Mouse (Mus musculus) cerebellum, adult 2 months (tissue): ENCODE data around the gene Osbp2. TPM values are rescaled to one million over a fixed set of nuclear protein-coding genes. Genes with fewer than 3 reads are reported as not detected.

Experiments used
- DNase-seq, 2 experiments: peaks; one replicate each; pipeline ENCODE4 v3.0.0; 2021
- H3K27ac ChIP-seq: fragments of 200-500 bp; 2 replicates; pipeline ENCODE4 v1.5.1; 2012; ENCODE audit warnings: low read length, control low read depth, inconsistent platforms; ENCODE audit not compliant: insufficient read depth
- H3K27me3 ChIP-seq: fragments of 200-500 bp; 2 replicates; pipeline ENCODE4 v1.6.1; 2012; ENCODE audit warnings: inconsistent platforms, mild to moderate bottlenecking, low read length, moderate library complexity; ENCODE audit not compliant: control insufficient read depth, insufficient read depth
- H3K4me1 ChIP-seq: fragments of 200-500 bp; 2 replicates; pipeline ENCODE4 v1.6.1; 2011; ENCODE audit warnings: low read length; ENCODE audit not compliant: control insufficient read depth, insufficient read depth
- H3K4me3 ChIP-seq: fragments of 200-500 bp; replicated peaks from 2 replicates; pipeline ENCODE3; 2011; ENCODE audit warnings: mild to moderate bottlenecking, low read depth, low read length, control low read depth; ENCODE audit not compliant: insufficient read depth
- CTCF ChIP-seq: fragments of 200-500 bp; IDR thresholded peaks from 2 replicates; pipeline ENCODE4 v1.5.1; 2011; ENCODE audit warnings: low read depth, mild to moderate bottlenecking, control low read depth, low read length, moderate library complexity, borderline replicate concordance; ENCODE audit not compliant: insufficient read depth
- POLR2A ChIP-seq: fragments of 200-500 bp; IDR thresholded peaks from 2 replicates; pipeline ENCODE4 v1.6.1; 2011; ENCODE audit warnings: low read length, control low read depth, borderline replicate concordance; ENCODE audit not compliant: insufficient read depth
- WGBS: fragments of 180-500 bp; shearing (Covaris S2); methylation state at CpG from one replicate; pipeline ENCODE4 v1.1.7; 2018; 5-methylcytosine and 5-hydroxymethylcytosine counted together
- polyA plus RNA-seq: library from polyadenylated mRNA; depleted of rRNA; stranded (reverse); fragments of >200 nt; gene quantifications from 2 replicates; pipeline ENCODE4 v1.2.3, GENCODE M21; 2012

The Osbp2 gene
- polyA plus RNA-seq, 1 experiment: 71.3 TPM

- Histone ChIP-seq H3K27me3 (no peaks in the 10 kb centered on the region), H3K4me3 (peak overlapping the region; percentile 15), H3K27ac (no peak overlapping the region), H3K4me1 (peaks cover 32% of the 10 kb centered on the region)
- no peak for TF ChIP-seq CTCF
- WGBS: 63% methylated on average over 4 of the region's 4 CpGs
- peak in 1 of 2 experiments; percentile 9 for DNase-seq
Measured at GRCm38 (mm10) chr11:3859778-3860177, 3.9 kb downstream of the Osbp2 start.

- Histone ChIP-seq H3K27ac (peak overlapping the region; percentile 41; the same call in 1 of the 2 replicates), H3K4me1 (peaks cover 46% of the 10 kb centered on the region), H3K4me3 (no peak overlapping the region), H3K27me3 (no peaks in the 10 kb centered on the region)
- TF ChIP-seq POLR2A: no peak
- TF ChIP-seq CTCF: no peak
- WGBS: 43% methylated on average over 5 of the region's 5 CpGs
- peak; percentile 23 to 27 for DNase-seq
Measured at GRCm38 (mm10) chr11:3857902-3858301, 5.8 kb downstream of the Osbp2 start.

GRCm38 (mm10) chr11:3855846-3856245 lies 7.9 kb downstream of the Osbp2 start:
- Histone ChIP-seq H3K27me3 (no peaks in the 10 kb centered on the region), H3K27ac (peak overlapping the region; percentile 53), H3K4me1 (peaks cover 60% of the 10 kb centered on the region), H3K4me3 (peak overlapping the region; percentile 18)
- DNase-seq: peak; percentile 43 to 79
- TF ChIP-seq CTCF: no peak
- TF ChIP-seq POLR2A: peak; percentile 24; the same call in 1 of the 2 replicates
- 22% methylated on average over 5 of the region's 5 CpGs for WGBS

- no peak for DNase-seq
- peak overlapping the region; percentile 87 for H3K27ac ChIP-seq
- H3K4me3 ChIP-seq: no peak overlapping the region
- 77% methylated on average over 3 of the region's 3 CpGs for WGBS
- H3K27me3 ChIP-seq: no peaks in the 10 kb centered on the region
- peaks cover 67% of the 10 kb centered on the region for H3K4me1 ChIP-seq
- no peak for TF ChIP-seq CTCF
- no peak for TF ChIP-seq POLR2A
Measured at GRCm38 (mm10) chr11:3854156-3854555, 9.5 kb downstream of the Osbp2 start.

- 8% methylated on average over 5 of the region's 5 CpGs for WGBS
- Histone ChIP-seq H3K27ac (peak overlapping the region; percentile 88), H3K27me3 (no peaks in the 10 kb centered on the region), H3K4me1 (peaks cover 67% of the 10 kb centered on the region), H3K4me3 (no peak overlapping the region)
- TF ChIP-seq POLR2A (peak; percentile 33; the same call in 1 of the 2 replicates), CTCF (no peak)
- DNase-seq: peak; percentile 95 to 98
Measured at GRCm38 (mm10) chr11:3853481-3854034, 10.1 kb downstream of the Osbp2 start.

- H3K27me3 ChIP-seq: no peaks in the 10 kb centered on the region
- H3K4me1 ChIP-seq: peaks cover 69% of the 10 kb centered on the region
- peak overlapping the region; percentile 88 for H3K27ac ChIP-seq
- peak; percentile 37 to 50 for DNase-seq
- 27% methylated on average over 10 of the region's 10 CpGs for WGBS
- H3K4me3 ChIP-seq: no peak overlapping the region
- TF ChIP-seq POLR2A (no peak), CTCF (no peak)
Measured at GRCm38 (mm10) chr11:3853031-3853430, 10.7 kb downstream of the Osbp2 start.

GRCm38 (mm10) chr11:3851872-3852271 lies 11.8 kb downstream of the Osbp2 start:
- peak in 1 of 2 experiments; percentile 17 for DNase-seq
- no peaks in the 10 kb centered on the region for H3K27me3 ChIP-seq
- 0 out of 2 replicates have a peak overlapping the region, but pooled peaks have one; percentile 49 for H3K27ac ChIP-seq
- H3K4me1 ChIP-seq: peaks cover 76% of the 10 kb centered on the region
- no peak overlapping the region for H3K4me3 ChIP-seq
- WGBS: 59% methylated on average over 4 of the region's 4 CpGs
- TF ChIP-seq CTCF (no peak), POLR2A (no peak)

- peak overlapping the region; percentile 11; the same call in 1 of the 2 replicates for H3K27ac ChIP-seq
- DNase-seq: peak in 1 of 2 experiments; percentile 27
- no peaks in the 10 kb centered on the region for H3K27me3 ChIP-seq
- 67% methylated on average over 5 of the region's 5 CpGs for WGBS
- H3K4me3 ChIP-seq: no peak overlapping the region
- peaks cover 71% of the 10 kb centered on the region for H3K4me1 ChIP-seq
- TF ChIP-seq CTCF (no peak), POLR2A (no peak)
Measured at GRCm38 (mm10) chr11:3850746-3851277, 12.9 kb downstream of the Osbp2 start.
